8 mouse cellular contexts compared by ENCODE assay signal in the genomic region with DNA sequence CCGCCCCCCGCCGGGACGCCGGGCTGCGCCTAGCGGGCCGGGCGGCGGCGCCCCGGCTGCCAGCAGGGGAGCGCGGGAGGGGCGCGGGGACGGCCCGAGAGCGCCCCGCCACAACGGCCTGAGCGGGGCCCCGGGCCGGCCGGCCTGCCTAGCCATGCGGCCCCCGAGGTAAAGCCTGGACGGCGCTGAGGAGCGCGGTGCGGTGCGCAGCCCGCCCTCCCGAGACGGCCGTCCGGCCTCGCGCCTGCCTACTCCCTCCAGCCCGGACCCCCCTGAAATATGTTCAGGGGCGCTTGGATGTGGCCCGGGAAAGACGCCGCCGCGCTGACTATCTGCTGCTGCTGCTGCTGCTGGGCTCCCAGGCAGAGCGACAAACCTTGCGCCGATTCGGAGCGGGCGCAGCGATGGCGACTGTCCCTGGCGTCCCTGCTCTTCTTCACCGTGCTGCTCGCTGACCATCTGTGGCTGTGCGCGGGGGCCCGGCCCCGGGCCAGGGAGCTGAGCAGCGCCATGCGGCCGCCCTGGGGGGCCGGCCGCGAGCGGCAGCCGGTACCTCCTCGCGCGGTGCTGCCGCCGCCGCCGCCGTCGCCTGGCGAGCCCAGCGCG. TPM values are rescaled to one million over a fixed set of nuclear protein-coding genes. Genes with fewer than 3 reads are reported as not detected.
DNase-seq lines count a peak whose midpoint lies in the region; ATAC-seq lines count a peak whose summit lies in the region.

A gene (plus strand): TSS at position 232 of the 606 bp plus-strand sequence.

- peak within 1 kb of the TSS; percentile 64 for H3K9ac ChIP-seq in hindbrain, embryonic 12.5 days
- no peak within 1 kb of the TSS for H3K9ac ChIP-seq in liver, embryonic 13.5 days

- ATAC-seq in megakaryocyte, adult 5-6 weeks (ENCODE audit: poor library complexity, severe bottlenecking), result no peak
- peak; percentile 38 for ATAC-seq in hindbrain, embryonic 12.5 days (ENCODE audit: low FRiP score)
- ATAC-seq in liver, embryonic 13.5 days (ENCODE audit: low read depth), result no peak

- peak within 1 kb of the TSS; percentile 65 for H3K4me3 ChIP-seq in megakaryocyte, embryonic 14.5 days (replicated peaks)
- peak within 1 kb of the TSS; percentile 63 for H3K4me3 ChIP-seq in hindbrain, embryonic 12.5 days
- H3K4me3 ChIP-seq in liver, embryonic 13.5 days (replicated peaks), result peak within 1 kb of the TSS; percentile 41

- H3K4me2 ChIP-seq in hindbrain, embryonic 12.5 days (replicated peaks), result peak within 1 kb of the TSS; percentile 59
- peak within 1 kb of the TSS; percentile 51 for H3K4me2 ChIP-seq in liver, embryonic 13.5 days

- H3K27me3 ChIP-seq in megakaryocyte, embryonic 14.5 days (replicated peaks), result peaks cover 81% of the 10 kb centered on the region
- peaks cover 33% of the 10 kb centered on the region for H3K27me3 ChIP-seq in hindbrain, embryonic 12.5 days
- peaks cover 79% of the 10 kb centered on the region for H3K27me3 ChIP-seq in liver, embryonic 13.5 days

- no peak for DNase-seq in frontal cortex, adult 2 months (ENCODE audit: extremely low spot score in 1 of 2, low spot score in 1 of 2)
- DNase-seq in frontal cortex, postnatal 36 days (ENCODE audit: low spot score in 2 of 2), result no peak
- DNase-seq in liver, embryonic 13.5 days, result no peak
- no peak for DNase-seq in urinary bladder, adult 2 months (ENCODE audit: low spot score)
- no peak for DNase-seq in spleen, postnatal 4 days (ENCODE audit: low spot score in 2 of 2)

- no peaks in the 10 kb centered on the region for H3K36me3 ChIP-seq in megakaryocyte, embryonic 14.5 days (replicated peaks; ENCODE audit: low read length)
- H3K36me3 ChIP-seq in hindbrain, embryonic 12.5 days, result no peaks in the 10 kb centered on the region
- H3K36me3 ChIP-seq in liver, embryonic 13.5 days, result no peaks in the 10 kb centered on the region

- peaks cover 24% of the 10 kb centered on the region for H3K9me3 ChIP-seq in megakaryocyte, embryonic 14.5 days
- no peaks in the 10 kb centered on the region for H3K9me3 ChIP-seq in hindbrain, embryonic 12.5 days (replicated peaks)
- H3K9me3 ChIP-seq in liver, embryonic 13.5 days (replicated peaks), result no peaks in the 10 kb centered on the region

- H3K27ac ChIP-seq in hindbrain, embryonic 12.5 days, result peak within 1 kb of the TSS; percentile 76
- no peak within 1 kb of the TSS for H3K27ac ChIP-seq in liver, embryonic 13.5 days

- WGBS in hindbrain, embryonic 12.5 days, result 17% methylated on average over 24 of the region's 82 CpGs
- 17% methylated on average over 57 of the region's 82 CpGs for WGBS in liver, embryonic 13.5 days (ENCODE audit: insufficient replicate concordance)

- H3K4me1 ChIP-seq in megakaryocyte, embryonic 14.5 days, result peaks cover 9% of the 10 kb centered on the region; the same call in 1 of the 2 replicates
- H3K4me1 ChIP-seq in hindbrain, embryonic 12.5 days, result peaks cover 3% of the 10 kb centered on the region; the same call in 1 of the 2 replicates
- H3K4me1 ChIP-seq in liver, embryonic 13.5 days (replicated peaks), result no peaks in the 10 kb centered on the region

RNA-seq across cellular contexts. Expression of the gene that starts here (rescaled TPM):
- polyA plus RNA-seq in frontal cortex, adult 2 months (2012; rRNA removed), result 11.7 and 12.3 TPM in 2 replicates
- polyA plus RNA-seq in megakaryocyte, embryonic 14.5 days (2012; ENCODE audit: insufficient read depth, low replicate concordance), result not detected in 2 replicates
- total RNA-seq in megakaryocyte, adult 5-6 weeks (2015), result not detected in 2 replicates
- not detected in 2 replicates for total RNA-seq in megakaryocyte, adult 5-6 weeks (2017)
- 0.65 and 1.0 TPM in 2 replicates for polyA plus RNA-seq in hindbrain, embryonic 12.5 days (2016; fragmentation: Nextera tagmentation; extraction: Ambion mirVana)
- not detected in 2 replicates for polyA plus RNA-seq in liver, embryonic 13.5 days (2015; fragmentation: Nextera tagmentation; extraction: Ambion mirVana)
- polyA plus RNA-seq in urinary bladder, adult 2 months (2012; rRNA removed), result 0.08 and 0.13 TPM in 2 replicates
